Mouse (Mus musculus) cortical plate, adult 2 months (tissue): ENCODE data around the gene Mapk3.

Experiments used
- CTCF ChIP-seq: fragments of 200-500 bp; IDR thresholded peaks from 2 replicates; pipeline ENCODE4 v1.5.1; 2011; ENCODE audit warnings: mild to moderate bottlenecking, control low read depth, low read length; ENCODE audit not compliant: insufficient read depth; ENCODE audit errors: extremely low read depth
- POLR2A ChIP-seq: fragments of 200-500 bp; IDR thresholded peaks from 2 replicates; pipeline ENCODE4 v1.6.1; 2011; ENCODE audit warnings: mild to moderate bottlenecking, low read length, control low read depth; ENCODE audit not compliant: insufficient read depth; ENCODE audit errors: extremely low read depth

GRCm38 (mm10) chr7:126809723-126810369 is 50.4 kb downstream of the Mapk3 start:
- no peak for TF ChIP-seq CTCF
- no peak for TF ChIP-seq POLR2A
